Mouse (Mus musculus): ENCODE data around the gene Man2a2. TPM values are rescaled to one million over a fixed set of nuclear protein-coding genes. Genes with fewer than 3 reads are reported as not detected.

The Man2a2 gene
- polyA plus RNA-seq, 1 experiment, result 78.3 TPM

DNA sequence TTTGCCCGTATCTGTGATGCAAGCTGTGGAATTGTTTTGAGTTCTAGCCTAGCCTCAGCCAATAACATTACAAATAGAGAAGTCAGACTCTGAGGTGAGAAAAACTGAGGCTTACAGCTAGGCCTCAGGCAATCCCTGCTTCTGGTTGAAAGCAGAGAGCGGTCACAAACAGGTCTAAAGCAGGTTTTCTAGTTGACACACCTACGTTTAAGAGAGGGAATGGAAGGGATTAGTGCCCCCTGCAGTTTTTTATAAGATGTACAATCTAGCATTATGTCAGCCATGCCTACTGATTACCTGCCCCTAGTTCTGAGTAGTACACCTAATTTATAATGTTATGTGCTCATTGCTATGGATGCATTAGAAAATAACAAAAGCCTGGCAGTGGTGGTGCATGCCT lies 63.4 kb downstream of the Man2a2 start:
- TF ChIP-seq POLR2A (IDR thresholded peaks at IDR 0.05; ENCODE audit: borderline replicate concordance, extremely low read depth, insufficient read depth, insufficient read length, poor library complexity, severe bottlenecking), result no peak
- TF ChIP-seq CTCF (IDR thresholded peaks at IDR 0.05; ENCODE audit: borderline replicate concordance, extremely low read depth, insufficient read depth, insufficient read length), result no peak

DNA sequence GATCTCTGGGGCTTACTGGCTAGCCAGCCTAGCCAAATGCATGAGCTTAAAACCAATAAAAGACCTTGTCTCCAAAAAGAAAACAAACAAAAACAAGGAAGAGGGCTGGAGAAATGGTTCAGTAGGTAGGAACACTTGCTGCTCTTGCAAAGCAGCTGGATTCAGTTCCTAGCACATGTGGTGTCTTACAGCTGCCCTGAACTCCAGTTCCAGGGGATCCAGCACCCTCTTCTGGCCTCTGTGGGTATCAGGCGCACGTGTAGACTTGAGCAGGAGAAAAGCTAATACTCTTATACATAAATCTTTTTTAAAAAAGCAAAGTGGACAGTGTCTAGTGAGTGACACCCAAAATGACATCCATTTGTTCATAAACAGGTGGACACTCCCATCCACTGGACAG lies 69.7 kb downstream of the Man2a2 start:
- DNase-seq (ENCODE audit: low read depth), result no peak
- TF ChIP-seq POLR2A (IDR thresholded peaks at IDR 0.05; ENCODE audit: borderline replicate concordance, extremely low read depth, insufficient read depth, insufficient read length, poor library complexity, severe bottlenecking) (no peak), CTCF (IDR thresholded peaks at IDR 0.05; ENCODE audit: borderline replicate concordance, extremely low read depth, insufficient read depth, insufficient read length) (no peak)

More for the DNA sequence above, 63.4 kb downstream of the Man2a2 start:
- DNase-seq (ENCODE audit: low read depth), result no peak

DNA sequence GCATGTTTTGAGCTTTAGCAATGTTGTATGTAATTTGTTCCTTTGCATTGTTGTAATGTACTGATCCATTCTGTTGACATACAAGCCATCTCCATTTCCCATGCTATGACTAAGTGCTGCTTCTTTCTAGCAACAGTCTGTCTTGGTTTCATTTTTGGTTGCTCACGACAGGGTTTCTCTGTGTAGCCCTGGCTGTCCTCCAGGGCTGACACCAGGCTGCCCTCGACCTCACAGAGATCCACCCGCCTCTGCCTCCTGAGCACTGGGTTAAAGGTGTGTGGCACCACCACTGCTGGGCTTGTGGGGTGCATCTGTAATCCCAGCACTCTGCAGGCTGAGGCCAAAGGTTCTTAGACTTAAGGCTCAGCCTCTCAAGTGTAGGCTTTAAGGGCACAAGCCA lies 71.6 kb downstream of the Man2a2 start:
- DNase-seq (ENCODE audit: low read depth), result no peak
- TF ChIP-seq POLR2A (IDR thresholded peaks at IDR 0.05; ENCODE audit: borderline replicate concordance, extremely low read depth, insufficient read depth, insufficient read length, poor library complexity, severe bottlenecking), result no peak
- TF ChIP-seq CTCF (IDR thresholded peaks at IDR 0.05; ENCODE audit: borderline replicate concordance, extremely low read depth, insufficient read depth, insufficient read length), result no peak

Other genes with a start within 250 kb of the Man2a2 start
- 14.7 and 23.6 TPM in 2 replicates for gene Sema4b, start 184.5 kb downstream of the Man2a2 start, polyA plus RNA-seq (2012; rRNA removed)
- gene Cib1, start 138.6 kb downstream of the Man2a2 start, polyA plus RNA-seq (2012; rRNA removed), result 25.7 and 31.1 TPM in 2 replicates
- gene Gdpgp1, start 138.5 kb downstream of the Man2a2 start, polyA plus RNA-seq (2012; rRNA removed), result 2.3 and 3.4 TPM in 2 replicates
- gene Ttll13, start 125.0 kb downstream of the Man2a2 start, polyA plus RNA-seq (2012; rRNA removed), result 0.79 and 1.2 TPM in 2 replicates
- gene Ngrn, start 110.2 kb downstream of the Man2a2 start, polyA plus RNA-seq (2012; rRNA removed), result 50.9 and 65.2 TPM in 2 replicates
- gene Vps33b, start 101.7 kb downstream of the Man2a2 start, polyA plus RNA-seq (2012; rRNA removed), result 25.5 and 34.0 TPM in 2 replicates
- gene Prc1, start 76.9 kb downstream of the Man2a2 start, polyA plus RNA-seq (2012; rRNA removed), result 37.3 and 62.3 TPM in 2 replicates
- 22.2 and 30.1 TPM in 2 replicates for gene Rccd1, start 46.9 kb downstream of the Man2a2 start, polyA plus RNA-seq (2012; rRNA removed)
- 73.6 and 85.0 TPM in 2 replicates for gene Unc45a, start 30.4 kb downstream of the Man2a2 start, polyA plus RNA-seq (2012; rRNA removed)
- gene Hddc3, start 28.3 kb downstream of the Man2a2 start, polyA plus RNA-seq (2012; rRNA removed), result 45.0 and 61.4 TPM in 2 replicates
- gene Fes, start 16.6 kb upstream of the Man2a2 start, polyA plus RNA-seq (2012; rRNA removed), result 7.1 and 8.0 TPM in 2 replicates
- gene Furin, start 34.1 kb upstream of the Man2a2 start, polyA plus RNA-seq (2012; rRNA removed), result 13.3 and 22.8 TPM in 2 replicates
- 10.8 and 11.7 TPM in 2 replicates for gene Blm, start 163.7 kb upstream of the Man2a2 start, polyA plus RNA-seq (2012; rRNA removed)

All from brain, embryonic 14.5 days (tissue).